Mouse (Mus musculus) mesoderm, embryonic 11.5 days (tissue): ENCODE results near the gene Gm28919.
"Not testable (repeated sequence)": the region's sequence is repeated elsewhere in the genome, so short reads cannot be mapped to it uniquely, and the experiment has no call there.

Source experiments
- DNase-seq: peaks from one replicate; pipeline ENCODE4 v3.0.0-alpha.2; 2012; ENCODE audit warnings: low read depth, low spot score

Gm28919 gene

DNA sequence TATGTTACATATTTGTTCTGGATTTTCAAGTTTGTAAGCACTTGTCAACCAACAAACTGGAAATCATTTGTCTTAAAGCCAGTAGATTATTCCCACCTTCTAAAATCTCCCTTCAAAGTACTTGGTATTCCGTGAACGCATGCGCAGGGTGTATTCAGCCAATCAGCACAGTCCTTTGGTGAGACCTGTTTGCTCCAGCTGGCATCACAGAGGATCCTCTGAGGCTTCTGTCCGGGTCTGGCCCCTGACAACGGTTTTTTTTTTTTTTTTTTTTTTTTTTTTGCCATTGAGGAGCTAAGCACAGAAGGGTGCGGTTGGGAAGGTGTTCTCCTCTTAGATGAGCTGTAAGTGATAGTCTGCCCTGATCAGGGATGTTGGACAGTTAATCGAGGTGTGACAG lies at the start of gene Gm28919:
TSS of gene Gm28919 (plus strand) at position 301 of the 400 bp plus-strand sequence.
- not testable (repeated sequence) for DNase-seq
